Mouse (Mus musculus): ENCODE measurements around the gene Ccdc126.
"Not testable (repeated sequence)": the region's sequence is repeated elsewhere in the genome, so short reads cannot be mapped to it uniquely, and the experiment has no call there.

The Ccdc126 gene

DNA sequence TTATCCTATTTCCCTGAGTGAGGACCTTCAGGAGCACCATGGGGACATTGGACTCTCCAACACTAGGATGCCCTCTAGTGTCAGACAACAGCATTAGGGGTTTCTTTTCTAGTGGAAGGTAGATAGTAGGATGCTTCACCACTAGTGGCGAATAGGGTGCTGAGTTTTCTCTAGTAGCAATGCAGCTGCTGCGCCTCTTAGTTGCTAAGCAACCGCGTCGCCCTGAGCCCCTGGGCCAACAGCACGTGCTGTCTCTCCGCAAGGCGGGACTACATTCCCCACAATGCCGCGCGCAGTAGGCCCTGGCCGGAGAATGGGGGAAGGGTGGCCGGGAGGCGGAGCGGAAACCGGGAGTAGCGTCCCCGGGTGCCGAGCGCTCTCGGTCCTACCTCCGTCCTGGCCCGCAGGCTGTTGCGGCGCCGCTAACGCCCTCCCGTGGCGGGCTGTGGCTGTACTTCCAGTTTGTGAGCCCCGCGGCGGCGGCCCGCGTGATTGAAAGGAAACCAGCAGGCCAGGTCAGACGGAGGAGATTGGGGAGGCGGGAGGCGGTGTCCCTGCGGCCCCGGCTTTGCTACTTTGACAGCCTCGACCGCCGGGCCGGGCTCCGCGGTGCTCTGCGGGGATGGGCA, at the start of gene Ccdc126:
TSS of gene Ccdc126 (plus strand) at position 309 of the 629 bp plus-strand sequence.
- DNase-seq = peak; percentile 99

DNA sequence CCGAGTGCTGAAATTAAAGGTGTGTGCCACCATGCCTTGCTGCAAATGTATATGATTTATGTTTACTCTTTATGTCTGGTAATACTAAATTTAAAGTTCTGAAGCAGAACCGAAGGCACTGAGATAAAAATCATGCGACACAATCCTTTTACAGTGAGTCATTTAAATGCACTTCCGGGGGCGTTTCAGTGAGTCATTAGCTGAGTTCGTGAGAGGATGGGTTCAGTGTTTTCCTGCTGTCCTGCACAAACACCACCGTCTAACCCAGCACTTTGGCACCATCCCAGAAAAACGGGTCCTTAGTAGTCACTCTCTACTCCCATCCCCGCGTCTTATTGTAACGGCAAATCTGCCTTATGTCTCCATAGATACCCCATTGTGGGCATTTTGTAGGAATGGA, 49.2 kb upstream of the Ccdc126 start:
- DNase-seq = no peak

- no peak for DNase-seq
These were observed 47.3 kb upstream of the Ccdc126 start for GRCm38 (mm10) chr6:49271815-49272214.

GRCm38 (mm10) chr6:49272863-49273262, 46.2 kb upstream of the Ccdc126 start:
- DNase-seq = no peak

GRCm38 (mm10) chr6:49273934-49274333, 45.1 kb upstream of the Ccdc126 start:
- DNase-seq = no peak

GRCm38 (mm10) chr6:49274416-49275091, 44.5 kb upstream of the Ccdc126 start:
- DNase-seq = no peak

DNA sequence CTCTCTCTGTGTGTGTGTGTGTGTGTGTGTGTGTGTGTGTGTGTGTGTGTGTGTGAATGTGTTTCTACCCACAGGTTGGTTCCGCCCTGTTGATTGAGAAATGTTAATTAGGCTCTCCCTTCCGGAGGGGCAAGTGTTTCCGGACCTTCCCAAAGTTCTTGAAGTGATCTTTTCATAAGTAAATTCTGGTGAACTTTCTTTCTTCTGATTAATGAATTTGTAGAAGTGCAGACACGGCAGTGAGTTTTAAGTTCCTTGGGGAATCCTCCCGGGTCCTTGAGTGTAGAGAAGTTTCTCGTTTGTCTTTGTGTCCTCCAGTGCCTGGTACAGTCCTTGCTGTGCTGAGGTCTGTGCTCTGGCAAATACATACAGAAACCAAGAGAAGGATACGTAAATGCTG, 43.8 kb upstream of the Ccdc126 start:
- no peak for DNase-seq

DNA sequence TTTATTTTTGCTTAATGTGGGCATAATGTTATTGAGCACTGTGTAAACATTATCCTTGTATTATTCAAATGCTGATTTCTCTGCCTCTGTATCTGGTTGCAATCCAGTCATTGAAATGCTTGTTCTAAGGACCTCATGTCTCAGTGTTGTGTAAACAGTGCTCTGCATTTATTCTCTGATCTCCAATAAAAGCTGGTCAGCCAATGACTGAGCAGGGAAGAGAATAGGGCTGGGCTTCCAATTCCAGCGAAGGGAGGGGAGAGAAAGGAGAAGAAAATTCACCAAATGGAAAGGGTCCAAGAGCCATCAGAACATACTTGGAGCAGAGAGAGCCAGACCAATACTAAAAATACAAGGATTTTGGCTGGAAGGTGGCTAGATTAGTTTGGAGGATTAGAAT, 38.1 kb upstream of the Ccdc126 start:
- DNase-seq = no peak

DNA sequence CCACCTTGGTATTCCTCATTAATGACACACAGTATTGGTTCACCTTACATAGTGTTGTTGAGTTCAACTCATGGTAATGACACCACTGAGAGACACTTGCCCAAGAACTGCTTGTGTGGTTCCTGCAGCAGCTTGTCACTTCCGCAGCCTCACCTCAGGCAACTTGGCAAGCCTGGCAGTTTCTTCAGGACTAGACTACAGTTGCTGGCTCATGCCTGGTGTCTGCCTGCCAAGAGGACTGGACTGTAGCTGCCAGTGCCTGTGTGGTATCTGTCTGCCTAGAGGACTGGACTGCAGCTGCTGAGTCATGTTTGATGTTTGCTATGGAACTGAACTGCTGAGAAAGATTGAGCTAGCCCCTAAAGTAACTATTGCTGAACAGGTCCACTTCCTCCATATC, 37.0 kb upstream of the Ccdc126 start:
- no peak for DNase-seq

DNA sequence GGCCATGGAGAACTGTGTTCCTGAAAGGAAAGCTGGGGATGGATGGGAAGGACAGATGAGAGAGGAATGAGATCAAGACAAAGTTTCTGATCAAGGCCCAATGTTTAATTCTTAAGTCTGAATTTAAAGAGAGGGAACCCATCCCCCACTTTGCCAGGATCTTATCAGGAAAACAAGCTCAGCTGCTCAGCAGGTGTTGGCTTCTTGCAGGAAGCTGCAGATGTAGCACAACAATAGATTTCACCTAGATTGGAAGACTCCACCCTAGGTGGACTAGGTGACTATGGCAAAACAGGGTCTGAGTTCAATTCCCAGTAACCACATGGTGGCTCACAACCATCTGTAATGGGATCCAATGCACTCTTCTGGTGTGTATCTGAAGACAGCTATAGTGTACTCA, 20.8 kb upstream of the Ccdc126 start:
- no peak for DNase-seq

GRCm38 (mm10) chr6:49314821-49315220, 4.3 kb upstream of the Ccdc126 start:
- not testable (repeated sequence) for DNase-seq

- no peak for DNase-seq
These were observed 681 bp downstream of the Ccdc126 start for GRCm38 (mm10) chr6:49319595-49320315.

- DNase-seq = no peak
These were observed 2.3 kb downstream of the Ccdc126 start for GRCm38 (mm10) chr6:49321341-49321740.

DNA sequence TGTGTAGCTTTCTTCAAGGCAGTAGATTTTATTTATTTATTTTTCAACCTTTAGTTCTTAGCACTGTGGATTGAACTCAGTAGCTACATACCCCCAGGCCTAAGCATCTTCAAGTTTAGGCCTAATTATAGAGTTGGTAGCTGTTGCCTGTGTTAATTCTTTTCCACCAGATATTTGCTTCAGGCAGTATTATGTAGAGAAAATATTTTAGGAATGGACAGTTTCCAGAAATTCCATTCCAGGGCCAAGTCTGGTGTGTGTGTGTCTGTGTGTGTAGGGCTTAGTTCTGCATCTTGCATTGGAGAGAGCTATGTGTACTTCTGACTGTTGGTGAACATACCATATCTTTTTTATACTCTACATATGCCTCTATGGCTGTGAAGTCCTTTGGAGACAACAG, 3.0 kb downstream of the Ccdc126 start:
- DNase-seq = no peak

DNA sequence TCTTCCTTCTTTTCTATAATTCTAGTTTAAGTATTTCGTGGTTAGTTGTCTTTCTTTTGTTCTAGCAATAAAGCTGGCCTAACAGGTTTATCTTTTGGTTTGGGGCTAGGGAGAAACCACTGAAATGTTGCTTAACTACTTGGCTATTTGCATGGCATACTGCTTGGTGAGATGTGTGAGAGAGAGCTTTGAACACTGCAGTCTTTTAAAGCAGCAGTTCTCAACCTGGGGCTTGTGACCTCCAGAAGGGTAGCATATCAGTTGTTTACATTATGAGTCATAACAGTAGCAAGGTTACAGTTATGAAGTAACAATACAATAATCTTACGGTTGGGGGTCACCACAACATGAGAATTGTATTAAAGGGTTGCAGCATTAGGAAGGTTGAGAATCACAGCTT, 3.9 kb downstream of the Ccdc126 start:
- DNase-seq = no peak

DNA sequence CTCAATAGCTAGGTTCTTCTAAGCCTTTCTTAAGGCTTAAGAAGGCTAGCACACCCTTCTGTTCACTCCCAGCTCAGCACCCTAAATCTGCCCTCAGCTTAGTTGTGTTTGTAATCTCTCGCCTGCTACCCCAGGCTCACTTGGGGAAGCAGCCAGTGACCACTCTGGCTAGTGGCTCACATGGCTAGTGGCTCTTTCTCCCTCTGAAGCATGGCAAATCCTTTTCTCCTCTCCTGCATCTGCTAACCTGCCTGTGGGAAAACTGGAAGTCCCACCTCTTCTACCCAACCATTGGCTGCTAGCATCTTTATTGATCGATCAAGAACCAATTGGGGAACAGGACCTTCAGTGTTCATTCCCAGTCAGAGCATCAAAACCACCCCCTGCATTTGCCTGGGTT, 5.5 kb downstream of the Ccdc126 start:
- no peak for DNase-seq

- DNase-seq = no peak
These were observed 6.2 kb downstream of the Ccdc126 start for GRCm38 (mm10) chr6:49325294-49325693.

GRCm38 (mm10) chr6:49326846-49327245, 7.8 kb downstream of the Ccdc126 start:
- no peak for DNase-seq

DNA sequence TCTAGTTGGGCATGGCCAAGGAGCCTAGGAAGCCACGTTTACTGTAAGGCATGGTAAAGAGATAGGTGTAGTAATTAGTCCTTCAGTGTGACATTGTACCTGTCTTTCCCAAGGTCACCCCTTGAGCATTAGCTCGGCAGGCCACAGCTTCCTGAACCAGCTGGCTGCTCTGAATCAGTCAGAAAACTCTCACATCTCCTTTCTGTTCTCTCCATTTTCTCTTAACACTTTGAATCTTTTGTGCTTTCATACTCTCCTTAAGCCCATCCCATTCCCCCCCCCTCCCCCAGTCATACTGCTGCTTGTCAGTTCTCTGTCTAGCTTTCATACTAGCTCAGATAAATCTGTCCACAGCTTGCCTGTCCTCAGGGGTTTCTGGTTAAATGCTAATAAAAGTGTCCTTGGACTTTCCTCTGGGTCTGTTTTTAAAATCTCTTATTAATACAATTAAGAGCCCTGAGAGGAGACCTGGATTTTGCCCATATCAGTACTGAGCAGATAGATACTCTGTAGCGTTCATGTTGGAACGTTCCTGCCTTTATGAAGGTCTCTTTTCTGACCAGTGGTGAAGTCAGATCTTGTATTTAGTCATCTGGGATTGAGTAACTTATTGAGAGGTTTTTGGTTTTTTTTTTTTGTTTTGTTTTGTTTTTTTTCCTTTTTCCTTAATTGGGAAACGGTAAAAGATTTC, 12.4 kb downstream of the Ccdc126 start:
- no peak for DNase-seq

DNA sequence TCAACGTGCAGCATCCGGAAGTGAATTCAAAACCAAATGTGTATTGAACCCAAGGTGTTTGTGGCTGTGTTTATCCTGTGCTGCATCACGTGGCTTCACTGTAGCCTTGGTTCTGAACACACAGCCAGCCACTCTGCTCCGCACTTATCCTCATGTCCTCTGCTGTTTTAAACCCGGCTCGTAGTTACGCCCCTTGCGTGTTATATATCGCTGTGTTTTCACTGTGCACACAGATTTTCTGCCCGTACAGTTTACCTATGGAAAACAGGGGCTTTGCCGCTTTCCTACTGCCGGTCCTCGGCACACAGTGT, 12.9 kb downstream of the Ccdc126 start:
- no peak for DNase-seq

GRCm38 (mm10) chr6:49338566-49338965, 19.5 kb downstream of the Ccdc126 start:
- no peak for DNase-seq

DNA sequence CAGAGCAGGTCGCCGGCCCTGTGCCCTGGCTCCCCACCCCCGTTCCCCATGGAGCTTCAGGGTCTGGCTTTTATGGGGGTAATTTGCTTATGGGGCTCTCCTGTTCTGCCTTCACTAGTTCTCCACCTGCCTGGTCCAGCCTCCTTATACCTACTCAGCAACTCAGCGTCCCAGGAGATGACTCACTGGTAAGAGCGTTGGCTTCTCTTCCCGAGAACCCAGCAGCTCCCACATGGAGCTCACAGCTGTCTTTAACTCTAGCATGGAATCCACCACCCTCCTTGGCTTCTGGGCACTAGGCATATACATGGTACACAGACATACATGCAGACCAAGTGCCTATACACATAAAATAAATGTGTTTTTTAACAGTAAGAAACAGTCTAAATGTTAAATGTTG, 20.1 kb downstream of the Ccdc126 start:
- DNase-seq = no peak

- no peak for DNase-seq
These were observed 24.8 kb downstream of the Ccdc126 start for GRCm38 (mm10) chr6:49343737-49344469.

All from kidney, postnatal 4 days (tissue).